Mouse (Mus musculus) spleen, adult 10 weeks (tissue): ENCODE measurements around the gene Atp5e. TPM values are rescaled to one million over a fixed set of nuclear protein-coding genes. Genes with fewer than 3 reads are reported as not detected.

Experiments
- polyA plus RNA-seq: library from polyadenylated mRNA; stranded (reverse); fragments of 350-450 nt; fragmentation: Illumina TruSeq; extraction: RNeasy Lipid Tissue Mini Kit (QIAGEN cat#74804); gene quantifications from one replicate; pipeline ENCODE4 v1.2.3, GENCODE M21; 2015; ENCODE audit warnings: low replicate concordance; ENCODE audit not compliant: insufficient read depth

Gene Atp5e
- 330 TPM for polyA plus RNA-seq

GRCm38 (mm10) chr2:174463789-174464523 lies at the start of gene Atp5e:
Atp5e (minus strand) TSS chr2:174464105.

GRCm38 (mm10) chr2:174472818-174473549 lies 9.1 kb upstream of the Atp5e start, which contains the start of gene Prelid3b:
Prelid3b (minus strand) TSS chr2:174473081.

GRCm38 (mm10) chr2:174450353-174450752 lies 13.6 kb downstream of the Atp5e start, which contains the start of gene Tubb1:
Tubb1 (plus strand) TSS chr2:174450695.

GRCm38 (mm10) chr2:174438737-174439449 lies 25.0 kb downstream of the Atp5e start, which contains the start of gene Ctsz:
Ctsz (minus strand) TSS chr2:174439039.

GRCm38 (mm10) chr2:174415731-174416310 lies 48.1 kb downstream of the Atp5e start, which contains the start of gene Nelfcd:
Nelfcd (plus strand) TSS chr2:174415804.

Other genes with a start within 250 kb of the Atp5e start
- gene Gnas, start 179.8 kb downstream of the Atp5e start, polyA plus RNA-seq: 507 TPM
- not detected for gene Gm20721, start 117.4 kb downstream of the Atp5e start, polyA plus RNA-seq
- gene Nelfcd, start 48.3 kb downstream of the Atp5e start, polyA plus RNA-seq: 40.2 TPM
- gene Ctsz, start 25.1 kb downstream of the Atp5e start, polyA plus RNA-seq: 212 TPM
- gene Tubb1, start 13.4 kb downstream of the Atp5e start, polyA plus RNA-seq: 8.2 TPM
- 62.8 TPM for gene Prelid3b, start 9.0 kb upstream of the Atp5e start, polyA plus RNA-seq
- 21.0 TPM for gene Zfp831, start 179.4 kb upstream of the Atp5e start, polyA plus RNA-seq